Mouse (Mus musculus) liver, embryonic 18 days (tissue): ENCODE measurements around the gene Gm11172. TPM values are rescaled to one million over a fixed set of nuclear protein-coding genes. Genes with fewer than 3 reads are reported as not detected.

Experiments
- polyA plus RNA-seq: library from polyadenylated mRNA; depleted of rRNA; stranded (reverse); fragments of >200 nt; gene quantifications from 2 replicates; pipeline ENCODE4 v1.2.3, GENCODE M21; 2012; rRNA removed

Gm11172 gene
- not detected in 2 replicates for polyA plus RNA-seq

DNA sequence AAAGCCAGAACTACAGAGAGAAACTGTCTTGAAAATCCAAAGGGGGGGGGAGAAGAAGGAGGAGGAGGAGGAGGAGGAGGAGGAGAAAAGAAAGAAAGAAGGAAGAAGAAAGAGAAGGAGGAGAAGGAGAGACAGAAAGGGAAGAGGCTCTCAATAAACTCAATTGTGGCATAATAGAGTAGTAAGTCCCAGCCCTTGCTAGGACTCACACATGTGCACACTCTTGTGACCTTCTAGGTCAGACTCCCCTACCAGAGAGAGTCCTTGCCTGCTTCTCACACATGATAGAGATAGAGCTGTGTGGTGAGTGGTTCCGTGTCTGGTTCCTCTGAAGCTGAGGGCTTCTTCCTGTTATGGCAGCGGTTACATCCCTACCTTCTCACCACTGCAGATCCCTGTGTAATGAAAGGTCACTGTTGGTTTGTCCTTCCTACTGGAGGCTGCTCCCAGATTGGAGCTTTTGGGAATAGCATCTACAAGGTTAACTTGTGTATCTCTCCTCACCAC lies at the start of gene Gm11172:
TSS of gene Gm11172 (plus strand) at position 51 of the 507 bp plus-strand sequence.

DNA sequence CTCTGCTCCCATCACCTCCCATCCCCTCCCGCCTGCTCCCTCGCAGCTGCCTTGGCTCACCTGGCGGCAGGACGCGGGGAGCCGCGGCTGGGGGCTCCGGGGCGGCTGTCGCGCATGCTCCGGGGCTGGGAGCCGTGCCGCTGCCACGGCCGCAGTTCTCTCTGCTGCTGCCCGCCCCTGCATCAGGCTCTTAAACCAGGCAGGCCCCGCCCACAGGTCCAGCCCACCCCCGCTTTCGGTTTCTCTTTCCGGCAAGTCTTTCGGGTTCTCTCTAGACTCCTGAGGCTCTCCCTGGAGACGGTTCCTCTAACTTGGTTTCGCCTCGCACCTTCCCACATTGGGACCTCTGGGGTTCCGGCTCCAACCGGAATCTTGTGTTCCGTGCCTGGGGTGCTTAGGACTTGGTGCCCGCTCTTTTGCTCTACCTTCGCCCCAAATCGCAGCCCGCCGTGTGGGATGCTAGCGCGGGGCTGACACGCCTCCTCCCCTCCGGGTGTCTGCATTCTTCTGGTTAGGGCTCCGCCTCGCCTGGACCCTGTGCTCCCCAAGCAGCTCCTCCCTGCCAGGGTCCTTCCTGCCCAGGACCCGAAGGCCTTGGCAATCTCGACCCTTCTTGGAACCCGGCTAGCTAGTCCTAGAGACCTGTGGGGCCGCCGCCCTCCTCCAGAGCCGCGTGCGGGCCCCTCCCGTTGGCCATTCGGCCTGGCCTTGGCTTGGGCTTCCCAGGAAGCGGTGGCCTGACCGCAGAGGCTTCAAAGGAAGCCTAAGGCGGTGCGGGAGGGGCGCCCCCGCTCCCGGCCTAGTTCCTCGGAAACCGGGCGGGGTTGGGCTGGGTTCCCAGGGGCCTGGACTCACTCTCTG lies 27.1 kb upstream of the Gm11172 start, which contains the start of gene Socs1:
TSS of gene Socs1 (minus strand) at position 166 of the 861 bp plus-strand sequence.

DNA sequence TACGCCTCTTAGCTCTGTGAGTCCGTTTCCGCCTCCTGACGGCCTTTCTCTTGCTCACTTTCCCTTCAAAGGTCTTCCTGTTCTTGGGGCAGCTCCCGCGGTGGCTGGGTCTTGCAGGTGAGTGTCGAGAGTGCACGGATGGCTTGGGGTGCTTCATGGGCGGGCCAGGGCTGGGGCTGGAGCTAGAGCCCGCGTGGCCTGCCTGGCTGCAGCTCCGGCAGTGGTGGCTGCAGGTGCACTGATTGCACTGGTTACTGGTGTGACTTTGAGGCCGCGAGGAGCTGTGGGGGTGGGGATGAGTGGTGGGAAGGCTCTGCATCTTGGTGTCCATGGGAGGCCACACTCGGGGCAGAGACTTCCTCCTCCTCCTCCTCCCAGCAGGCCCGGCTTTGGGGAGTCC lies 24.4 kb upstream of the Gm11172 start, which contains the start of gene Tnp2:
TSS of gene Tnp2 (minus strand) at position 390 of the 400 bp plus-strand sequence.

DNA sequence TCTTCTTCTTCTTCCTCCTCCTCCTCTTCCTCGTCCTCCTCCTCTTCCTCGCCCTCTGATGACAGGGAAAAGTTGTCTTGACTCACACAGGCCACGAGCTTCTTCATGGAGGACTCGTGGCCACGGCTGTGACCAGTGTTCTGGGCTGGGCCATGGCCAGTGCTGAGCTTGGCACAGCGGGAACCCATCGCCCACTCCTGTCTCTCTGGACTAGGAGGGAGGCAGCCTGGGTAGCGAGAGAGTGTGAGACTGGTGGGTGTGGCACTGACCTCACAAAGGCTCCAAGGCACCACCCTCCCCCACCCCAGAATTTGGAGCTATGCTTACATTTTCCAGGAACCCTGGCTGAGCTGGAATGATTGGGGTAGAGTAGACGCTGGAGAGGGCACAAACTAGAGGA lies 22.0 kb upstream of the Gm11172 start, which contains the start of gene Prm3:
TSS of gene Prm3 (minus strand) at position 213 of the 400 bp plus-strand sequence.

DNA sequence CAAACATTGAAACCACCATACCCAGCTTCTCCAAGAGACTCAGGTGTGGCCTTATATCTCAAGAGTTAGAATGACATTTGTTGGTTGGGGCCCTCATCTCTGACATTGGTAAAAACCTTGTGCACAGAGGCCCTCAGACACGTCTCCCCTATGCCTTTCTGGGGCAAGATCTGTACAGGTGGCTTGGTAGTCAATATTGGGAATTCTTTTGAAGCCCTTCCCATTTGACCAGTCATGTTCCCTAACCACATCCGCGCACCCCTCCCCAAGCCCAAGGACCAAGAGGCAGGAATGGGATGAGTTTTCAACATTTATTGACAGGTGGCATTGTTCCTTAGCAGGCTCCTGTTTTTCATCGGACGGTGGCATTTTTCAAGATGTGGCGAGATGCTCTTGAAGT lies 16.7 kb upstream of the Gm11172 start, which contains the start of gene Prm2:
TSS of gene Prm2 (minus strand) at position 101 of the 400 bp plus-strand sequence.

DNA sequence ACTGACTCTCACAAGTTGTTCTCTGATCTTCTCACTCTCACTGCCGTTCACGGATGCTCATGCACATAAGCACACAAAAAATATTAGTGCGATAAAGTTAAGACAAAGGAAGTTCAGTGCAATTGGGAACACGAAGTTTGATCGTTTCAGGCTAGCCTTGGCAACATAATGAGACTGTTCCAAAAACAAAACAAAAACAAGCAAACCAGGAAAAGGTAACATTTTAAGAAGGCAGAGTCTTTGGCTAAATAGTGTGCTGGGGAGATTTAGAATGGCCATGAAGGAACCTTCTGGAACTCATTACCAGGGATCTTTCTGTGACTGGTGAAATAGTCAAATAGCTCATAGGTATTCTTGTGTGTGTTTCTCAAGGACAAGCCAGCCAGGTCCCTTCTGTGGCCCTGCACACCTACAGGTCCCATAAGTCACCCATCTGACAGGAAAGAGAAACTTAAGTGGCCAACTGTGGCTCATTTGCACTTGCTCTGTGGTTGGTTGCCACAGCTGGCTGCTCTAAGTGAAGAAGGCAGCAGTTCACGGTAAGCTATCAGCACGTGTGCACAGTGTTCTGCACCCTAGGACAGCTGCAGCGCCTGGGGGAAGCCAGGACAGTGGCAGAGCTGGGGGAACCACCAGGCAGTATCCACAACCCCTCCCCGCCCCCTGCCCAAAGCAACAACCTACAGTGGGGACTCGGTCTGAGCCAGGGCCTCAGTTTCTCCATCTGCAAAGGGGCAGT lies 6.8 kb upstream of the Gm11172 start, which contains the start of gene Prm1:
TSS of gene Prm1 (minus strand) at position 51 of the 739 bp plus-strand sequence.

DNA sequence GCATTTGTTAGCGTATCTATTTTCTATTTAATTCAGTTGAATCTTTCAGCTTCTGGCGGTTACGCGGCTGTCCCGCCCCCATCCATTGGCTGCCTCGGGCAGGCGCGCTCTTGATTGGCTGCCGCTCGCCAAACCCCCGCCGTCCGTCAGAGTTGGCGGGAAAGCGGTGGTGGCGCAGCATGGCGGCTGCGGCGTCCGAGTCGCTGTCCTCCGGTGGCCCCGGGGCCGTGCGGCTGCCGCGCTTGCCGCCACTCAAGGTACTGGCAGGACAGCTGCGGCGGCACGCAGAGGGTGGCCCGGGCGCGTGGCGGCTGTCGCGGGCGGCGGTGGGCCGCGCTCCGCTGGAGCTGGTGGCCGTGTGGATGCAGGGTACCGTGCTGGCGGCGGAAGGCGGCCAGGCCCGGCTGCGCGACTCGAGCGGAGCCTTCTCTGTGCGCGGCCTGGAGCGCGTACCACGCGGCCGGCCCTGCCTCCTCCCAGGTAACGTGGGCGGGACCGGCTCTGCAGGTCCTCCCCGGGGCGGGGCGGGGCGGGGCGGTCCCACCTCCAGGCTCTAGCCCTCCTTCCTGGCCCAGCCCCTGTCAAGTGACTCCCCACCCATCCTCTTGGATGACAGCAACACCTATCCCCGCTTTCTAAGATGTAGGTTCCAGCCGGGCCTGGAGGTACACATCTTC lies 22.3 kb downstream of the Gm11172 start, which contains the start of gene Rmi2:
TSS of gene Rmi2 (plus strand) at position 149 of the 677 bp plus-strand sequence.

Other genes starting within 250 kb of the Gm11172 start
- 0.94 and 1.0 TPM in 2 replicates for gene Socs1, start 27.4 kb upstream of the Gm11172 start, polyA plus RNA-seq
- not detected in 2 replicates for gene Tnp2, start 24.3 kb upstream of the Gm11172 start, polyA plus RNA-seq
- gene Prm3, start 22.0 kb upstream of the Gm11172 start, polyA plus RNA-seq = not detected in 2 replicates
- gene Prm2, start 16.8 kb upstream of the Gm11172 start, polyA plus RNA-seq = not detected in 2 replicates
- gene Prm1, start 7.1 kb upstream of the Gm11172 start, polyA plus RNA-seq = not detected in 2 replicates
- gene Rmi2, start 22.1 kb downstream of the Gm11172 start, polyA plus RNA-seq = 1.5 and 1.9 TPM in 2 replicates
- 4.8 and 5.9 TPM in 2 replicates for gene Snn, start 248.0 kb downstream of the Gm11172 start, polyA plus RNA-seq